Mouse (Mus musculus) thymus, adult 2 months (tissue): Measurements from ENCODE around the gene Bag5.

Experiments
- CTCF ChIP-seq: fragments of 200-500 bp; IDR thresholded peaks from 2 replicates; pipeline ENCODE4 v1.5.1; 2012; ENCODE audit warnings: mild to moderate bottlenecking, control low read depth, low read length, moderate library complexity, borderline replicate concordance; ENCODE audit not compliant: control insufficient read depth, poor library complexity, insufficient read depth; ENCODE audit errors: extremely low read depth
- POLR2A ChIP-seq: fragments of 200-500 bp; IDR thresholded peaks from 2 replicates; pipeline ENCODE4 v1.6.1; 2012; ENCODE audit warnings: mild to moderate bottlenecking, low read length, control low read depth, moderate library complexity; ENCODE audit not compliant: control insufficient read depth, poor library complexity, insufficient read depth; ENCODE audit errors: extremely low read depth

- no peak for TF ChIP-seq POLR2A
- TF ChIP-seq CTCF = no peak
Observed at GRCm38 (mm10) chr12:111678670-111678933, 34.5 kb downstream of the Bag5 start.
